Mouse (Mus musculus) gastrocnemius, adult 2 months (tissue): ENCODE measurements around the gene Gimap8. TPM values are rescaled to one million over a fixed set of nuclear protein-coding genes. Genes with fewer than 3 reads are reported as not detected.

Source experiments
- DNase-seq: peaks from one replicate; pipeline ENCODE4 v3.0.0; 2022
- H3K27ac ChIP-seq: fragments of 200-600 bp; 2 replicates; pipeline ENCODE4 v1.8.1; 2022; ENCODE audit warnings: mild to moderate bottlenecking
- H3K4me3 ChIP-seq: fragments of 200-600 bp; 2 replicates; pipeline ENCODE4 v1.8.1; 2022; ENCODE audit warnings: mild to moderate bottlenecking, moderate library complexity
- CTCF ChIP-seq: fragments of 200-600 bp; IDR thresholded peaks from 2 replicates; pipeline ENCODE4 v1.8.1; 2022; ENCODE audit warnings: antibody characterized with exemption, mild to moderate bottlenecking, moderate library complexity
- intact Hi-C: fragments of 180-260 bp; cut with DNase I; formaldehyde crosslinking; loops from one replicate; pipeline ENCODE4 v1.15.1; 2025
- total RNA-seq, 2 experiments: library from RNA; stranded (reverse); gene quantifications; 2 replicates each; pipeline ENCODE4 v1.2.3; 2021

Gimap8 gene
- total RNA-seq, 2 experiments from 2014 or later: 2.4 to 3.2 TPM

DNA sequence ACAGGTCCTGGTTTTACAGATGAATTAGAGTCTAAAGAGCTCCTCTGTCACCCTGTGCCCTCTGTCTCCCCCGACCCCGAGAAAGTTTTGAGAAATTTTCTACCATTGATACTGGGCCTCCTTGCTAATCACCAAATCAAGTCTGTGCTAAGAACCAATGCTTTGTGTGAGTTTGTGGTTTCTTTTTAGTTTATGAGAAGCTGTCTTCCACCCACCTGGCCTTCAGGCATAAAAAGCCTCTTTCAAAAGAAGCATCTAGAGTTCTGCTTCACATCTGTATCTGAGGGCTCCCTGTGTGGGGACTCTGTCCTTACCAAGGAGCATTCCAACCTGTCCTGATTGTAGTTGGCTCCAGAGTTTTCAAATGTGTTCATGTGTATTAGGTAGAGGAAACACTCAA is 38.2 kb downstream of the Gimap8 start:
- no peak for TF ChIP-seq CTCF
- peak overlapping the region; percentile 61 for H3K4me3 ChIP-seq
- DNase-seq: no peak
- intact Hi-C loops: loop anchor here (10.0 kb wide), 1 partner anchor 60 kb away; the partner anchor contains the start of gene Gimap5
- H3K27ac ChIP-seq: peak overlapping the region; percentile 77

DNA sequence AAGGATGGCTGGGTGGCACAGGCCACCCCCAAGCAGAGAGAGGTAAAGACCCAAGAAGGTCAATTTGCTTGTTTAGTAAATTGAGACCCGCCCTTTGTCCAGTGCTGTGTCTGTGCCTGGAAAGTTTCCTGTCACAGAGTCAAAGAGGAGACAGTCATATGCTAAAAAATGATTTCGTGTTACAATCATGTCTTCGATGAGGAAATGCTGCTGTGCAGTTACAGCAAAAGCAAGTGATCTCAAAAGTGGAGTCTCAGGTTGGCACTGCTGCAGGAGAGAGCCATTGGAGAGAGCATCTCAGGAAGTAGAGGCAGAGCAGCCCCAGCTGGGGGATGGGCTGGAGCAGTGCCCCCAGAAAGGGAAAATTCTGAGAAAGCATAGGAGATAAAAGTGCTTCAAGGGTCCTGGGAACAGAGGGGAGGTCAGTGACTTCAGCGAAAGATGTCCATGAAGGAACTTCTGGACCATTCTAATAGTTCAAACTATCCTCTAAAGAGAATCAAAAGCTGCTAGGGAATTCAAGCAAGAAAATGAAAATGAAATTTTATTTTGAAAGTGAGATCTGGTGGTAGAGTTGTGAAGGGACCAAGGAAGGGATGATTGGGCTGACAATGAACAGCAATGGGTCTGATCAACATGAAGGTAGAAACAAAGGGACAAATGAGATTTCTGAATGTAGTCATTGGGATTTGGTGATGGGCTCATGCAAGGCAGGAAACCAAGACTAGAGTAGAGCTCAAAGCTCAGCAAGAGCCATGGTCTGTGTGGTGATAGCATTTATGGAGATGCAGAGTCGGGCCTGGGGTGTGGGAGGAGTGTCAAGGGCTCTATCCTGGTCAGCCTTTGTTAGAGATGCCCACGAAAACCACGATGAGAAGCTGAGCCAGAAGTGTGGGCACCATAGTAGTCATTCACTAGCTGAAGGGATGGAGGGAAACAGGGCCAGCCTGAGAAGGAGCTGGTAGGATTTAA is 38.9 kb downstream of the Gimap8 start:
- no peak for DNase-seq
- Histone ChIP-seq H3K27ac (peak overlapping the region; percentile 77), H3K4me3 (peak overlapping the region; percentile 61)
- TF ChIP-seq CTCF: no peak
- intact Hi-C loops: loop anchor here (10.0 kb wide), 1 partner anchor 59 kb away; the partner anchor contains the start of gene Gimap5

GRCm38 (mm10) chr6:48687077-48687476 is 40.0 kb downstream of the Gimap8 start:
- TF ChIP-seq CTCF: no peak
- intact Hi-C loops: loop anchor here (10.0 kb wide), 1 partner anchor 58 kb away; the partner anchor contains the start of gene Gimap5
- H3K27ac ChIP-seq: no peak overlapping the region; the same call in 1 of the 2 replicates
- H3K4me3 ChIP-seq: peak overlapping the region; percentile 61
- no peak for DNase-seq

DNA sequence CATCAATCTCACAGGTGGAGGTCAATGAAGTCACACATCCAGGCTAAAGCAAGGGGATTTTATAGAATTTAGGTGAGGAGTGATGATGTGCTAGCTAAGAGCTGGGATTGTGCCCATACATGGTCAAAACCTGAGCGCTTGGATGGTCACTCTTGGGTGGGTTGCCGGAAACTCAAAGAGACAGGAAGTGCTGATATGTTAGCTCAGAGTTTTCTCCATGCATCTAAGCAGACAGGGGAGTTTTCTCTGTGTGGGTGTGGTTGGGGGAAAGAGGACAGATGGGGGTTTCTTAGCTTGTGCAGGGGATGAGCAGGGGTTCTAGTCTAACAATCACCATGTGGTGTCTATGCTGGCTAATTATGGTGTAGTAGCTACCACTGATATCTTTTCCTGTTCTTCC is 42.3 kb downstream of the Gimap8 start:
- H3K27ac ChIP-seq: no peak overlapping the region
- no peak for DNase-seq
- H3K4me3 ChIP-seq: no peak overlapping the region
- intact Hi-C loops: loop anchor here (10.0 kb wide), 1 partner anchor 55 kb away; the partner anchor contains the start of gene Gimap5
- TF ChIP-seq CTCF: no peak

DNA sequence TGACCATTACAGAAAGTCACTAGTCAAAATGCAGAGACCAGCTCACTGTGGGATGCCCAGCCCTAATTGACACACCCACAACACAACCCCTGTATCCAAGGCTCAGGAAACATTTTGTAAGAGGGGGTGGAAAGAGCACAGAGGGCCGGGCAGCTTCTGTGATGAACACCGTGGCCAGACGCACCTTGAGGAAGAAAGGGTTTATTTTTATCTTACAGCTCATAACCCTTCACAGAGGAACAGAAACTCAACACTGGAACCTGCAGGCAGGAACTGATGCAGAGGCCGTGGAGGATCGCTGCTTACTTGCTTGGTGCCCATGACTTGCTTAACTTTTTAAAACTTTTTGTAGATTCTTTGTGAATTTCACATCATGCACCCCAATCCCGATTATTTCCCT is 45.9 kb downstream of the Gimap8 start:
- no peak for TF ChIP-seq CTCF
- intact Hi-C loops: no loop called here
- no peak overlapping the region for H3K27ac ChIP-seq

GRCm38 (mm10) chr6:48696830-48697554 is 50.0 kb downstream of the Gimap8 start:
- intact Hi-C loops: no loop called here
- no peak overlapping the region for H3K4me3 ChIP-seq
- no peak for TF ChIP-seq CTCF
- H3K27ac ChIP-seq: peak overlapping the region; percentile 79
- no peak for DNase-seq

More for the DNA sequence above, 45.9 kb downstream of the Gimap8 start:
- no peak for DNase-seq
- H3K4me3 ChIP-seq: no peak overlapping the region

GRCm38 (mm10) chr6:48697555-48697930 is 50.5 kb downstream of the Gimap8 start:
- H3K4me3 ChIP-seq: no peak overlapping the region
- intact Hi-C loops: no loop called here
- peak overlapping the region; percentile 79 for H3K27ac ChIP-seq
- no peak for DNase-seq
- TF ChIP-seq CTCF: no peak

GRCm38 (mm10) chr6:48698066-48698856 is 51.2 kb downstream of the Gimap8 start:
- Histone ChIP-seq H3K4me3 (no peak overlapping the region), H3K27ac (peak overlapping the region; percentile 79)
- no peak for DNase-seq
- no peak for TF ChIP-seq CTCF
- intact Hi-C loops: no loop called here

GRCm38 (mm10) chr6:48698888-48699287 is 51.9 kb downstream of the Gimap8 start:
- H3K27ac ChIP-seq: peak overlapping the region; percentile 79
- DNase-seq: no peak
- no peak for TF ChIP-seq CTCF
- no peak overlapping the region for H3K4me3 ChIP-seq
- intact Hi-C loops: no loop called here

DNA sequence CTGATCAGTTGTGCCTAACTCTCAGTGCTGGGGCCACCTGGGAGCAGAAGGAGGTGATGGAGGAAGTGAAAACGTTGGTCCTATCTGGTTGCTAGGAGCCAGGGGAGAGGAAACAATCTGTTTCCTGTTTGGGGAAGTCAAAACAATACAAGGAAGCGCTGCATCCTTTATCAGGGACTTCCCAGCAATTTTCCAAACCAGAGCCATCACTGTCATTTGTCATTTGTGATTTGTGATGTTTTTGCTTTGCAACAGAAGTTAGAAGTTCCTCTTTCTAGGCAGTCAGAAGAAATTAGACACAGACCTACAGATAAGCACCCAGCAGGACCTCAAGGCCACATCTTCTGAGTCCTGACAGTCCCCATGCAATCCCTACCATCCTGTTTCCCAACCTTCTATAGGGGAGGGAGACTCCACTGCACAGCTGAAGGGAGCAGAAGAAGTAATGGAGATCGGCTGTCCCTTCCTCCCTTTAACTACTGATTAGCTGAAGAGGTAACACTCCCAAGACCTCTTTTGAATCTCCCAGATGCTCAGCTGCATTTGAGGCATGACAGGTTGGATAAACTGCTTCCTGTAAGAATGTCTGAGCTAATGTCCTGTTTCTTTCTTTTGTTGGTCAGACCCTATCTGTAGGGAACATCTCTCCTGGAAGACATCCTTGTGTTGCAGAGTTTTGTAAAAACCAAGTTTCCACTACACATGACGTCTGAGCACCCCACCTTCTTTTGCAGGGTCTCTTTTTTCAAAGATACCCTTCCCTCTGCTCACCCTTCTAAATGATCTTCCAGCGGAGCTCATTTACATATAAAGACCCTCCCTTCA is 53.4 kb downstream of the Gimap8 start:
- Histone ChIP-seq H3K27ac (peak overlapping the region; percentile 87), H3K4me3 (0 out of 2 replicates have a peak overlapping the region, but pooled peaks have one; percentile 15)
- DNase-seq: no peak
- TF ChIP-seq CTCF: no peak
- intact Hi-C loops: loop anchor here (5.0 kb wide), 1 partner anchor 47 kb away; the partner anchor contains the start of gene Gimap5

DNA sequence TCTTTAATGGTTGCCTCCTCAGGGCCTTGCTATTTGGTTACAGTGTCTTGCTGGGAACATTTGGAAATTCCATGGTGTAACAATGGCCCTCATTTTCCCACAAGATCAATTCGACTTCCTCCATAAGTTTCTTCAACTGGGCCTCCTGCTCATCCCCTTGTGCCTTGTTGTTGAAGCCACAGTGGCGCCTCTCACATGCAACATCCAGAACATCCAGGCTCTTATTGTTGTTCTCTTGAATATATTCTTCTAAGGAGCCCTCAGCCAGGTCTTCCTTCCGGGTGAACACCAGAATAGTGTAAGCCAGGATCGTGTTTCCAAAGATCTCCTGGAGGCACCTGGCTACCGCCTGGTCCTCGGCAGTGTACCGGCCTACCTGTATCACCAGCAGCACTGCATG is 55.1 kb downstream of the Gimap8 start:
- no peak for TF ChIP-seq CTCF
- intact Hi-C loops: loop anchor here (5.0 kb wide), 1 partner anchor 45 kb away; the partner anchor contains the start of gene Gimap5
- no peak overlapping the region for H3K4me3 ChIP-seq
- H3K27ac ChIP-seq: peak overlapping the region; percentile 87
- DNase-seq: no peak
